Mouse (Mus musculus): ENCODE measurements around the gene Tns1. TPM values are rescaled to one million over a fixed set of nuclear protein-coding genes. Genes with fewer than 3 reads are reported as not detected.

The Tns1 gene
- total and polyA plus RNA-seq, 3 experiments: 0.40 to 3.6 (median 0.89) TPM

- no peaks in the 10 kb centered on the region for H3K9me3 ChIP-seq (replicated peaks; ENCODE audit: low read length)
- in situ Hi-C loops (cut with MboI; ENCODE audit: low pct_ligation_motif_present, low pct_unique_long_range_greater_than_20kb, low sequenced_read_pairs): no loop called here
- no peak overlapping the region for H3K9ac ChIP-seq (ENCODE audit: insufficient read depth, low read depth)
- peak; percentile 33 for DNase-seq (ENCODE audit: extremely low read depth)
- no peak overlapping the region for H3K4me2 ChIP-seq (ENCODE audit: insufficient read depth, low read depth, poor library complexity, severe bottlenecking)
- no peaks in the 10 kb centered on the region for H3K36me3 ChIP-seq (replicated peaks in 1 of 2; ENCODE audit: control insufficient read depth in 1 of 2, insufficient read depth in 1 of 2, low read length in 1 of 2)
- H3K27ac ChIP-seq (ENCODE audit: insufficient read depth, low read depth): no peak overlapping the region
- H3K4me1 ChIP-seq (ENCODE audit: control insufficient read depth in 1 of 2, insufficient read depth in 2 of 2): peaks cover 3 to 48% of the 10 kb centered on the region in 2 experiments; a peak in 2 of 4 replicates
- TF ChIP-seq USF2 (conservative IDR thresholded peaks at IDR 0.05; ENCODE audit: low read depth, low read length): no peak
- TF ChIP-seq MAX (IDR thresholded peaks at IDR 0.05; ENCODE audit: low read length): no peak
- TF ChIP-seq JUN (IDR thresholded peaks at IDR 0.05; ENCODE audit: insufficient read depth, low read depth, low read length): no peak
- no peak for TF ChIP-seq MAZ (IDR thresholded peaks at IDR 0.05; ENCODE audit: low read depth, low read length)
- TF ChIP-seq UBTF (IDR thresholded peaks at IDR 0.05; ENCODE audit: low read depth, low read length): no peak
- TF ChIP-seq ETS1 (conservative IDR thresholded peaks at IDR 0.05; ENCODE audit: low read depth, low read length): no peak
- TF ChIP-seq ZKSCAN1 (IDR thresholded peaks at IDR 0.05; ENCODE audit: borderline replicate concordance, low read depth, low read length): no peak
- no peak for TF ChIP-seq MXI1 (IDR thresholded peaks at IDR 0.05; ENCODE audit: low read depth, low read length)
- TF ChIP-seq SIN3A (IDR thresholded peaks at IDR 0.05; ENCODE audit: low read length): no peak
- no peak for TF ChIP-seq NELFE (IDR thresholded peaks at IDR 0.05; ENCODE audit: low read depth, low read length)
- no peak for TF ChIP-seq MYC (IDR thresholded peaks at IDR 0.05; ENCODE audit: low read depth, low read length)
- TF ChIP-seq ELF1 (IDR thresholded peaks at IDR 0.05; ENCODE audit: low read depth, low read length): no peak
- TF ChIP-seq ZC3H11A (IDR thresholded peaks at IDR 0.05; ENCODE audit: low read depth, low read length): no peak
- no peaks in the 10 kb centered on the region for H3K79me2 ChIP-seq (replicated peaks; ENCODE audit: control insufficient read depth, extremely low read depth, insufficient read depth, poor library complexity, severe bottlenecking)
- H3K27me3 ChIP-seq (replicated peaks): peaks cover 13% of the 10 kb centered on the region
- dilution Hi-C loops (cut with MboI; ENCODE audit: extremely low pct_ligation_motif_present, extremely low pct_unique_long_range_greater_than_20kb, low sequenced_read_pairs): no loop called here
- no peak overlapping the region for H3K4me3 ChIP-seq (replicated peaks in 1 of 3; ENCODE audit: low read depth in 2 of 3, low read length in 2 of 3, poor library complexity in 1 of 3)
Observed at GRCm38 (mm10) chr1:74042711-74043467, 81.4 kb downstream of the Tns1 start.

GRCm38 (mm10) chr1:74041692-74042091 is 82.6 kb downstream of the Tns1 start:
- Histone ChIP-seq H3K79me2 (replicated peaks; ENCODE audit: control insufficient read depth, extremely low read depth, insufficient read depth, poor library complexity, severe bottlenecking) (no peaks in the 10 kb centered on the region), H3K4me1 (ENCODE audit: control insufficient read depth in 1 of 2, insufficient read depth in 2 of 2) (peaks cover 7 to 48% of the 10 kb centered on the region in 2 experiments; a peak in 2 of 4 replicates), H3K36me3 (replicated peaks in 1 of 2; ENCODE audit: control insufficient read depth in 1 of 2, insufficient read depth in 1 of 2, low read length in 1 of 2) (no peaks in the 10 kb centered on the region), H3K4me2 (ENCODE audit: insufficient read depth, low read depth, poor library complexity, severe bottlenecking) (no peak overlapping the region), H3K9me3 (replicated peaks; ENCODE audit: low read length) (no peaks in the 10 kb centered on the region), H3K9ac (ENCODE audit: insufficient read depth, low read depth) (no peak overlapping the region), H3K27ac (ENCODE audit: insufficient read depth, low read depth) (no peak overlapping the region), H3K4me3 (replicated peaks in 1 of 3; ENCODE audit: low read depth in 2 of 3, low read length in 2 of 3, poor library complexity in 1 of 3) (no peak overlapping the region), H3K27me3 (replicated peaks) (peaks cover 9% of the 10 kb centered on the region)
- in situ Hi-C loops (cut with MboI; ENCODE audit: low pct_ligation_motif_present, low pct_unique_long_range_greater_than_20kb, low sequenced_read_pairs) (no loop called here), dilution Hi-C loops (cut with MboI; ENCODE audit: extremely low pct_ligation_motif_present, extremely low pct_unique_long_range_greater_than_20kb, low sequenced_read_pairs) (no loop called here)
- TF ChIP-seq KAT2A (IDR thresholded peaks at IDR 0.05; ENCODE audit: insufficient replicate concordance, low read length) (no peak), NELFE (IDR thresholded peaks at IDR 0.05; ENCODE audit: low read depth, low read length) (no peak), CTCF (conservative IDR thresholded peaks at IDR 0.05 in 1 of 2, IDR thresholded peaks at IDR 0.05 in 1 of 2; ENCODE audit: low read depth in 2 of 2, low read length in 2 of 2) (no peak), ZNF384 (IDR thresholded peaks at IDR 0.05; ENCODE audit: low read depth, low read length) (no peak), SMC3 (IDR thresholded peaks at IDR 0.05; ENCODE audit: low read depth, low read length) (no peak), ZC3H11A (IDR thresholded peaks at IDR 0.05; ENCODE audit: low read depth, low read length) (no peak), CHD1 (IDR thresholded peaks at IDR 0.05; ENCODE audit: low read depth, low read length) (no peak), CHD2 (IDR thresholded peaks at IDR 0.05; ENCODE audit: low read length) (no peak), GABPA (IDR thresholded peaks at IDR 0.05; ENCODE audit: insufficient replicate concordance, low read depth, low read length) (no peak), ELF1 (IDR thresholded peaks at IDR 0.05; ENCODE audit: low read depth, low read length) (no peak), MAFK (IDR thresholded peaks at IDR 0.05; ENCODE audit: insufficient replicate concordance, low read length) (no peak), RAD21 (IDR thresholded peaks at IDR 0.05; ENCODE audit: low read depth, low read length) (no peak), NRF1 (IDR thresholded peaks at IDR 0.05; ENCODE audit: low read depth, low read length) (no peak), JUND (conservative IDR thresholded peaks at IDR 0.05; ENCODE audit: low read depth, low read length) (no peak)
- DNase-seq (ENCODE audit: extremely low read depth): no peak

All from CH12.LX (cell line).